Mouse (Mus musculus): ENCODE measurements around the gene Angel1. TPM values are rescaled to one million over a fixed set of nuclear protein-coding genes. Genes with fewer than 3 reads are reported as not detected.

The Angel1 gene
- 0.87 TPM for polyA plus RNA-seq (2014; fragmentation: Illumina TruSeq; extraction: RNeasy Lipid Tissue Mini Kit (QIAGEN cat#74804); ENCODE audit: low read depth, low replicate concordance)

GRCm38 (mm10) chr12:86726120-86726640 lies at the start of gene Angel1:
Gene Angel1 (minus strand): TSS chr12:86726460.

GRCm38 (mm10) chr12:86734319-86734810 lies 8.1 kb upstream of the Angel1 start, which contains the start of gene Lrrc74a:
Gene Lrrc74a (plus strand): TSS chr12:86734369.

GRCm38 (mm10) chr12:86678591-86679545 lies 47.4 kb downstream of the Angel1 start, which contains the start of gene Vash1:
Gene Vash1 (plus strand): TSS chr12:86678700.

Other genes with a start within 250 kb of the Angel1 start
- gene Vash1, start 47.8 kb downstream of the Angel1 start, polyA plus RNA-seq (2014; fragmentation: Illumina TruSeq; extraction: RNeasy Lipid Tissue Mini Kit (QIAGEN cat#74804); ENCODE audit: low read depth, low replicate concordance): not detected
- not detected for gene Lrrc74a, start 7.9 kb upstream of the Angel1 start, polyA plus RNA-seq (2014; fragmentation: Illumina TruSeq; extraction: RNeasy Lipid Tissue Mini Kit (QIAGEN cat#74804); ENCODE audit: low read depth, low replicate concordance)
- 35.5 TPM for gene Irf2bpl, start 158.3 kb upstream of the Angel1 start, polyA plus RNA-seq (2014; fragmentation: Illumina TruSeq; extraction: RNeasy Lipid Tissue Mini Kit (QIAGEN cat#74804); ENCODE audit: low read depth, low replicate concordance)
- 17.6 TPM for gene Cipc, start 220.6 kb upstream of the Angel1 start, polyA plus RNA-seq (2014; fragmentation: Illumina TruSeq; extraction: RNeasy Lipid Tissue Mini Kit (QIAGEN cat#74804); ENCODE audit: low read depth, low replicate concordance)